Mouse (Mus musculus): ENCODE measurements around the gene Osbpl8. TPM values are rescaled to one million over a fixed set of nuclear protein-coding genes. Genes with fewer than 3 reads are reported as not detected.
"Not testable (repeated sequence)": the region's sequence is repeated elsewhere in the genome, so short reads cannot be mapped to it uniquely, and the experiment has no call there.

The Osbpl8 gene
- polyA plus RNA-seq, 1 experiment from 2014 or later: 3.0 TPM

DNA sequence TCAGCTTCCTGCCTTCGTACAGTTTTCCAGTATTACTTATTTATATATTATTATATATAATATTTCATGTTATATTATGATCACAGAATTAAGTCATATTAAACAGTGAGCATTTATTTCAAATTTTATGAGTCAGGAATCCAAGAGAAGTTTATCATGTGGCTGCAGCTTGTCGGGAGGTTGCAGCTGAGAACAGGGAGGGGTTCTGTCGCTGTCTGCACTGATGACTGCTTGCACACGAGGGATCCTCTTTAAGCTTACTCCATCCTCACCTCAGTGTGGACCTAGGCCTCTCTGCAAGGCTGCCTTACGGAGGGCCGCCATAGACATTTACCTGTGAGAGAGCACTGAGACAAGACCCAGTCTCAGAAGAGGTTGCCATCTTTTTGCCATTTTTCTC lies 58.0 kb downstream of the Osbpl8 start:
- ATAC-seq: no peak
- Histone ChIP-seq H3K27me3 (replicated peaks; ENCODE audit: control insufficient read depth, insufficient read depth, low read length) (no peaks in the 10 kb centered on the region), H3K4me3 (ENCODE audit: low read length) (no peak overlapping the region), H3K4me2 (ENCODE audit: low read depth, low read length) (no peak overlapping the region), H3K9ac (ENCODE audit: low read depth, low read length) (no peak overlapping the region), H3K4me1 (ENCODE audit: control insufficient read depth, insufficient read depth, low read length) (0 out of 2 replicates have a peak, but pooled peaks cover 3% of the 10 kb centered on the region), H3K9me3 (ENCODE audit: control insufficient read depth, low read length) (no peaks in the 10 kb centered on the region), H3K27ac (ENCODE audit: low read length) (no peak overlapping the region), H3K36me3 (ENCODE audit: control insufficient read depth, insufficient read depth, low read length) (no peaks in the 10 kb centered on the region)
- 67% methylated on average over 6 of the region's 6 CpGs for WGBS

DNA sequence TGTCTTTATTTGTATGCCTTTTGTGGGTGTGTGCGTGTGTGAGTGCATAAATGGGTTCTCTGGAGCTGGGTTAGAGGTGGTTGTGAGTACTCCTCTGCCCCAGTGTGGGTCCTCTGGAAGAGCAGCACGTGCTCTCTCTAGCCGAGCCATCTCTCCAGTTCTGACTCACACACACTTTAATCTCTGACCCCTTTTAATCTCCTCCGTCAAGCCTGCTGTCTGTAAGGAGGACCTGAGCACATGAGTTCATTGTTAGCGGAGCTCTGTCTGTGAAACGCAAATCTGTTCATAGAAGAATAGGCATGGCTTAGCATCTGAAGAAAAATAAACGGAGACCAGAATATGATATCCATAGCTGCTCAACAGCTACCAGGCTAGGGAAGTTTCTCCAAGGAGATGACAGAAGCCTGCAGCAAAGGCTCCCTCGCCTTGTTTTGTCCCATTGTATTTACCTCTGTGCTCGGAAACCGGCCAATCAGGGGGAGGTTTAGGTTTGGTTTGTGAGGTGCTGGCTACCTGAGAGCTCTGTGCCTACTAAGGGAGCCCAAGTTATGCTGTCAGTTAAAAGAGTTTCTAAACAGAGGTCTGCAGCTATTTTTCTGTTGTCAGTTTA lies 58.8 kb downstream of the Osbpl8 start:
- Histone ChIP-seq H3K4me1 (ENCODE audit: control insufficient read depth, insufficient read depth, low read length) (0 out of 2 replicates have a peak, but pooled peaks cover 3% of the 10 kb centered on the region), H3K27me3 (replicated peaks; ENCODE audit: control insufficient read depth, insufficient read depth, low read length) (no peaks in the 10 kb centered on the region)
- peak; percentile 69 for ATAC-seq

DNA sequence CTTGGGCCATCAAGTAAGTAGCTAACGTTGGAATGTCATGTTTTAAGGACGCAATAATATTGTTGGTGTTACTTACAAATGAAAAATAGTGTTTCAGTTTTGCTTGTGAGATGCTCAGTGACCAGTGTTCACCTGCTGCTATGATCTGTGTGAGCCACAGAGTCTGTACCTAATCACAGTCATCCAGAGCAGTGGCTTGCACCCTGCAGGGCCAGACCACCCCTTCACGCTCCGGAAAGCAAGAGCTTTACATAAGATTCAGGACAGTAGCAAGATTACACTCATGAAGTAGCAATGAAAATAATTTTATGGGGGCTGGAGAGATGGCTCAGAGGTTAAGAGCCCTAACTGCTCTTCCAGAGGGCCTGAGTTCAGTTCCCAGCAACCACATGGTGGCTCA lies 60.1 kb downstream of the Osbpl8 start:
- Histone ChIP-seq H3K4me1 (ENCODE audit: control insufficient read depth, insufficient read depth, low read length) (0 out of 2 replicates have a peak, but pooled peaks cover 3% of the 10 kb centered on the region), H3K27me3 (replicated peaks; ENCODE audit: control insufficient read depth, insufficient read depth, low read length) (no peaks in the 10 kb centered on the region), H3K9ac (ENCODE audit: low read depth, low read length) (no peak overlapping the region), H3K4me2 (ENCODE audit: low read depth, low read length) (no peak overlapping the region), H3K4me3 (ENCODE audit: low read length) (no peak overlapping the region), H3K36me3 (ENCODE audit: control insufficient read depth, insufficient read depth, low read length) (no peaks in the 10 kb centered on the region), H3K9me3 (ENCODE audit: control insufficient read depth, low read length) (no peaks in the 10 kb centered on the region), H3K27ac (ENCODE audit: low read length) (no peak overlapping the region)
- no peak for ATAC-seq
- 82% methylated on average over 4 of the region's 4 CpGs for WGBS

More for the DNA sequence above, 58.8 kb downstream of the Osbpl8 start:
- Histone ChIP-seq H3K9me3 (ENCODE audit: control insufficient read depth, low read length) (no peaks in the 10 kb centered on the region), H3K9ac (ENCODE audit: low read depth, low read length) (no peak overlapping the region), H3K27ac (ENCODE audit: low read length) (no peak overlapping the region), H3K4me2 (ENCODE audit: low read depth, low read length) (no peak overlapping the region), H3K36me3 (ENCODE audit: control insufficient read depth, insufficient read depth, low read length) (no peaks in the 10 kb centered on the region), H3K4me3 (ENCODE audit: low read length) (no peak overlapping the region)
- 41% methylated on average over 10 of the region's 10 CpGs for WGBS

DNA sequence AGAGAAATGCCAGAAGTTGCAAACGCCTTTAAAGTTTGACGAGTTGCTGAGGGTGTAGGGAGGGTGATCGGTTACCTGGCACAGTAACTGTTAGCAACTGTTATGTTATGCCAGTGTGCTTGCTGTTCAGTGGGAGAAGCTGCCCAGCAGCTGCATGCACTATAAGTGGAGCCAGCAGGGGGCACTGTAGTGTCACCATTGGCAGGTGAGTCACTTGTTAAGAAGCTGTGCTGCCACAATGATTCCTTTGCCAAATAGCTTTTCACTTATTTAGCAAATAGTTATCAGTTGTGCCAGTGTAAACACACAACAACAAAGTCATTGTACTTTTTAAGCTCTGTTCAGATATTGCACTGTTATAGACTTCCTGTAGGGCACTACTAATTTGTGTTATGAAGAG lies 62.0 kb downstream of the Osbpl8 start:
- no peak overlapping the region for H3K9ac ChIP-seq (ENCODE audit: low read depth, low read length)
- H3K27ac ChIP-seq (ENCODE audit: low read length): no peak overlapping the region
- no peak overlapping the region for H3K4me3 ChIP-seq (ENCODE audit: low read length)
- H3K4me1 ChIP-seq (ENCODE audit: control insufficient read depth, insufficient read depth, low read length): 0 out of 2 replicates have a peak, but pooled peaks cover 3% of the 10 kb centered on the region
- H3K4me2 ChIP-seq (ENCODE audit: low read depth, low read length): no peak overlapping the region
- no peaks in the 10 kb centered on the region for H3K27me3 ChIP-seq (replicated peaks; ENCODE audit: control insufficient read depth, insufficient read depth, low read length)
- WGBS: 26% methylated on average over 3 of the region's 3 CpGs
- no peaks in the 10 kb centered on the region for H3K9me3 ChIP-seq (ENCODE audit: control insufficient read depth, low read length)
- H3K36me3 ChIP-seq (ENCODE audit: control insufficient read depth, insufficient read depth, low read length): no peaks in the 10 kb centered on the region
- ATAC-seq: 0 out of 2 replicates have a peak, but pooled peaks have one; percentile 60

DNA sequence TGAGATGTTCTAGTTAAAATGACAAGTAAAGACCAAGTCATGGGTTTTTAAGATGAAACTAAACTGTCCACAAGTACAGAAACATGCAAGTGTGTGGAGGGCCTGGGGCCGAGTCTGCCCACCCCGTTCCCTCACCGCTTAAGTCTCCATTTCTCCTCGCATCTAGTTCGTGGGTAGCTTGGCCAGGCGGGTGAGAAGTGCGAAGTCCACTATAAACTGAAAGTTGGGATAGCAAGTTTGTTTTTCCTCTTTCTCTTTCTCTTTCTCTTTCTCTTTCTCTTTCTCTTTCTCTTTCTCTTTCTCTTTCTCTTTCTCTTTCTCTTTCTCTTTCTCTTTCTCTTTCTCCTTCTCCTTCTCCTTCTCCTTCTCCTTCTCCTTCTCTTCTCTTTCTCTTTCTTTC lies 67.7 kb downstream of the Osbpl8 start:
- not testable (repeated sequence) for ATAC-seq; H3K4me3 ChIP-seq (ENCODE audit: low read length); H3K27me3 ChIP-seq (replicated peaks; ENCODE audit: control insufficient read depth, insufficient read depth, low read length); H3K4me1 ChIP-seq (ENCODE audit: control insufficient read depth, insufficient read depth, low read length); H3K4me2 ChIP-seq (ENCODE audit: low read depth, low read length); H3K9ac ChIP-seq (ENCODE audit: low read depth, low read length); H3K36me3 ChIP-seq (ENCODE audit: control insufficient read depth, insufficient read depth, low read length); H3K9me3 ChIP-seq (ENCODE audit: control insufficient read depth, low read length); H3K27ac ChIP-seq (ENCODE audit: low read length)
- WGBS: 85% methylated on average over 7 of the region's 7 CpGs

DNA sequence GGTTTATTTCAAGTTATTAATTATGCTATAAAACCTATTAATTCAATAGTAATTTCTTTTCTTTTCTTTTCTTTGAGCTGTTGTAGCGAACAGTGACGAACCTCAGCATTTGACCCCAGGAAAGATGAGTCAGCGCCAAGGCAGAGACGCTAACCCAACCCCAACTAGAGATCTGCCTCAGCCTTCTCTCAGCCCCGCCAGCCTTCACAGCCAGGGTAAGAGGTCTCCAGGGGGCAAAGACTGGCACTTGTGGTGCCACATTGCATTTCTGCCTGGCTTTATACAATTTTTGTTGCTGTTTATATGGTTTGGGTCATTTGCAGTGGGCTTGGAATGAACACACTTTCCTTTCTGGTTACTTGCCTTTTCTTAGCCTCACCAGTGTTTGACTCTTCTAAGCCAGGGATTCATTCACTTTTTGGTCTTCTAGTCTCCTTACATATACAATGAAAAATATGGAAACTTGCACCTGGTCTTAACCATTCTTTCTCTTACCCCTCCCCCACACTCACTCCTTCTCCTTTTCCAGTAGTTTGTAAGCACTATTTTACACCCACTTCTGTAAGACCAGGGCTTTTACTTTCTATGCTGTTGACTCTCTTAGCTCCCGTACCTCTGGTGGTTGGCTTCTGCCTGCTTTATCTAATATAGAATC lies 69.1 kb downstream of the Osbpl8 start:
- no peak overlapping the region for H3K4me2 ChIP-seq (ENCODE audit: low read depth, low read length)
- no peak overlapping the region for H3K4me3 ChIP-seq (ENCODE audit: low read length)
- H3K27ac ChIP-seq (ENCODE audit: low read length): no peak overlapping the region
- H3K4me1 ChIP-seq (ENCODE audit: control insufficient read depth, insufficient read depth, low read length): no peaks in the 10 kb centered on the region
- ATAC-seq: no peak
- 81% methylated on average over 6 of the region's 6 CpGs for WGBS
- no peak overlapping the region for H3K9ac ChIP-seq (ENCODE audit: low read depth, low read length)
- no peaks in the 10 kb centered on the region for H3K36me3 ChIP-seq (ENCODE audit: control insufficient read depth, insufficient read depth, low read length)
- no peaks in the 10 kb centered on the region for H3K9me3 ChIP-seq (ENCODE audit: control insufficient read depth, low read length)
- H3K27me3 ChIP-seq (replicated peaks; ENCODE audit: control insufficient read depth, insufficient read depth, low read length): no peaks in the 10 kb centered on the region

DNA sequence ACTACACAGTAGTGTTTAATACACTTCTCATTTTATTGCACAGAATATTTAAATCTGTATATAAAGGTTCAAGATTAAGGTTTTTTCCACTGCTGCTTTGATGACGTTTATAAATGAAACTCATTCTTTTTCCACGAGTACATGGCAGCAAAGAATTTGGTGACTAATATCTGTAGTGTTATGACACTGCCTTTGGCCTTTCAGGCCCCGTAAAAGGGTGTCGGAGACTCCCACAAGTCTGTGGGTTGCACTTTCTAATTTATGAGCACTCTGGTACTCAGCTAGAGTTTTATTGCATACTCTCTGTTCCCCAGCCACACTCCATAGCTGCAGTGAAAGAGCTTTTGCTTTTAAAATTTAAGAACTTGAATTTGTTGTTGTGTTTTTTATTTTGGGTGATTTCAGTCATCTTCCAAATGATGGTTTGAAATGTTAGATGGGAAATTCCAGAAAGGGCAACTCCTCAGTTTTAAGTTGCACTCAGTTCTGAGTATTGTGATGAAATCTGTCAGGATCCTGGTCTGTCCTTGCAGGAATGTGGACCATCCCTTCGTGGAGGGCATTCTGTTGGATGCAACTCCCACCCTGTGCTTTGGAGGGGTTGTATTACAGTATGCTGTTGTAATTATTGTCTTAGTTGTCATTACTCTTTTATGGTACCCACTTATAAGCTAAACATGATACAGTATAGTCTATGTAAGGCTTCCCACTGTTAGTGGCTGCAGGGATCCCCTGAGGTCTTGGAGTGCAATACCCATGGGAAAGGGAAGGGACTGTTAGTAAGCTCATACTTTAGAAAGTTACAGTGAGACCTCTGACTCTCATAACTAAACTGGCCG lies 70.1 kb downstream of the Osbpl8 start:
- WGBS: 57% methylated on average over 6 of the region's 6 CpGs
- Histone ChIP-seq H3K4me3 (ENCODE audit: low read length) (no peak overlapping the region), H3K4me1 (ENCODE audit: control insufficient read depth, insufficient read depth, low read length) (no peaks in the 10 kb centered on the region), H3K9me3 (ENCODE audit: control insufficient read depth, low read length) (no peaks in the 10 kb centered on the region), H3K9ac (ENCODE audit: low read depth, low read length) (no peak overlapping the region), H3K4me2 (ENCODE audit: low read depth, low read length) (no peak overlapping the region), H3K27me3 (replicated peaks; ENCODE audit: control insufficient read depth, insufficient read depth, low read length) (no peaks in the 10 kb centered on the region), H3K27ac (ENCODE audit: low read length) (no peak overlapping the region), H3K36me3 (ENCODE audit: control insufficient read depth, insufficient read depth, low read length) (no peaks in the 10 kb centered on the region)
- no peak for ATAC-seq

DNA sequence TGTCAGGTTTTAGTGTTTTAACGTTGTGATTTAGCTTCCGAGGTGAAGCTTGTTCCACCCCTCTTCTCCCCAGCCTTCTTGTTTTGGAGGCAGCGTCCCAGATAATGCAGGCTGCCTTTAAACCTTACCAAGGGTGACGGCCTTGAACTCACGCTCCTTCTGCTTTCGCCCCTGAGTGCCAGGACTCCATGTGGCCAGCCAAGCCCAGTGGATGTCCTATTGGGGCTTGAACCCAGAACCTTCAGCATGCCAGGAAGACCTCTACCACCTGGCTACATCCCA lies 70.7 kb downstream of the Osbpl8 start:
- Histone ChIP-seq H3K9me3 (ENCODE audit: control insufficient read depth, low read length) (no peaks in the 10 kb centered on the region), H3K4me1 (ENCODE audit: control insufficient read depth, insufficient read depth, low read length) (no peaks in the 10 kb centered on the region), H3K27ac (ENCODE audit: low read length) (no peak overlapping the region), H3K4me2 (ENCODE audit: low read depth, low read length) (no peak overlapping the region), H3K4me3 (ENCODE audit: low read length) (no peak overlapping the region), H3K27me3 (replicated peaks; ENCODE audit: control insufficient read depth, insufficient read depth, low read length) (no peaks in the 10 kb centered on the region), H3K36me3 (ENCODE audit: control insufficient read depth, insufficient read depth, low read length) (no peaks in the 10 kb centered on the region), H3K9ac (ENCODE audit: low read depth, low read length) (no peak overlapping the region)
- 86% methylated on average over 6 of the region's 6 CpGs for WGBS
- ATAC-seq: no peak

DNA sequence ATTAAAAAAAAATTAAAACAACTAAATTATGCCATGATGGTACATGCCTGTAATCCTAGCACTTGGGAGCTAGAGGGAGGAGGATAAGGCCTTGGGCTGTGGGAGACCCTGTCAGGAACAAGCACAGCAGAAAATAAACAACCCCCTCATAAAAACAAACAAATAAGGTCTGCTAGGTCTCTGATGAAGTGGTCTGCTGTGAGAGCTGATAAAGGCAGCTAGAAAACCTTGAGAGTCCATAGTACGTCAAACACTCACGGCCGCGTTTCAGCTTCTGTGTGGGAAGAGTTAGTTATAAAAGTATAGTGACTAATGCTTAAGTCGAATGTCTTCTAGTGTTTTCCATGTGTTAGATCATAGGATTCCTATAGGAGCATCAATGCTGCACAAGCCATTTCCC lies 72.9 kb downstream of the Osbpl8 start:
- ATAC-seq: no peak
- Histone ChIP-seq H3K36me3 (ENCODE audit: control insufficient read depth, insufficient read depth, low read length) (no peaks in the 10 kb centered on the region), H3K27ac (ENCODE audit: low read length) (no peak overlapping the region), H3K27me3 (replicated peaks; ENCODE audit: control insufficient read depth, insufficient read depth, low read length) (no peaks in the 10 kb centered on the region), H3K4me1 (ENCODE audit: control insufficient read depth, insufficient read depth, low read length) (no peaks in the 10 kb centered on the region), H3K4me2 (ENCODE audit: low read depth, low read length) (no peak overlapping the region), H3K9ac (ENCODE audit: low read depth, low read length) (no peak overlapping the region), H3K4me3 (ENCODE audit: low read length) (no peak overlapping the region), H3K9me3 (ENCODE audit: control insufficient read depth, low read length) (no peaks in the 10 kb centered on the region)
- 50% methylated on average over 5 of the region's 5 CpGs for WGBS
